Comparison of ENCODE assay signal across 22 mouse cellular contexts in the genomic region with DNA sequence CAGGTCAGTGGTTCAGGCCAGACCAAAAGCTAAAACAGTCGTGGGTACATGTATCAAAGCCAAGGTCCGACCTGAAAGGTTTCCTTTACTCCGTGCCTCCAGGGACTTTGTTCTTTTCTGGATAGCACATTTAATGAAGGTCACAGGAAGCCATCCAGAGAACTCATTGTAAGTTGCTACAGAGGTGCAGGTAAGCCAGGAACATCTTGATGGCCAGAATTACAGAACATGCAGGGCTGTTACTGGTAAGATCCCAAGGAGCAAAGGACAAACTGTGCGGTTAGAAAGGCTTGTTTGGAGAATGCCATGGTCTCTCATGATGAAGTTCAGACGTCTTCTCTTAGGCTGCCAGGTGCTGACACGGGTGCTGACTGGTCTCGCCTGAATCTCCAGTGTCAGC.
"Had no signal": no experiment of that assay in that cellular context is flagged by ENCODE, and none has a peak within 500 bp of the region (broad histone marks: within the 10 kb centered on the region; RNA-seq: fewer than 3 reads in every experiment).

No protein-coding gene starts in this region.

- H3K4me2 ChIP-seq: kidney, embryonic 15.5 days; limb, embryonic 12.5 days; limb, embryonic 15.5 days; liver, embryonic 13.5 days; lung, embryonic 15.5 days; midbrain, embryonic 12.5 days; stomach, embryonic 15.5 days had no signal

- DNase-seq: kidney, adult 2 months; kidney, postnatal 10 days; layer of hippocampus, postnatal 36 days; left cerebral cortex, postnatal 4 days; liver, embryonic 13.5 days; lung, adult 18-20 months; lung, postnatal 14 days; lung, postnatal 4 days; right cerebral cortex, adult 18-20 months; right cerebral cortex, postnatal 14 days; spleen, adult 18-20 months; thymus, postnatal 25 days had no signal

- H3K4me3 ChIP-seq: kidney, embryonic 15.5 days; left cerebral cortex, adult 2 months; limb, embryonic 12.5 days; limb, embryonic 15.5 days; liver, embryonic 13.5 days; lung, embryonic 15.5 days; midbrain, embryonic 12.5 days; stomach, embryonic 15.5 days had no signal

- H3K9ac ChIP-seq: kidney, embryonic 15.5 days; limb, embryonic 12.5 days; limb, embryonic 15.5 days; liver, embryonic 13.5 days; lung, embryonic 15.5 days; midbrain, embryonic 12.5 days; stomach, embryonic 15.5 days had no signal

- ATAC-seq: inflammation-experienced regulatory T-cells, adult 6 months; intestine, embryonic 16.5 days; midbrain, embryonic 16.5 days had no signal

- H3K27ac ChIP-seq: kidney, embryonic 15.5 days; left cerebral cortex, adult 2 months; limb, embryonic 12.5 days; limb, embryonic 15.5 days; liver, embryonic 13.5 days; lung, embryonic 15.5 days; midbrain, embryonic 12.5 days; stomach, embryonic 15.5 days had no signal

- H3K9me3 ChIP-seq: kidney, embryonic 15.5 days; limb, embryonic 12.5 days; limb, embryonic 15.5 days; liver, embryonic 13.5 days; lung, embryonic 15.5 days; midbrain, embryonic 12.5 days; stomach, embryonic 15.5 days had no signal

- H3K36me3 ChIP-seq: kidney, embryonic 15.5 days; limb, embryonic 12.5 days; limb, embryonic 15.5 days; liver, embryonic 13.5 days; lung, embryonic 15.5 days; midbrain, embryonic 12.5 days; stomach, embryonic 15.5 days had no signal
